8 mouse cellular contexts compared by ENCODE assay signal in genomic region chr2:84660253-84660652, GRCm38 (mm10). TPM values are rescaled to one million over a fixed set of nuclear protein-coding genes. Genes with fewer than 3 reads are reported as not detected.
DNase-seq lines count a peak whose midpoint lies in the region; ATAC-seq and TF ChIP-seq lines count a peak whose summit lies in the region.

No protein-coding gene starts in this region.

- no peaks in the 10 kb centered on the region for H3K4me1 ChIP-seq in liver, embryonic 14.5 days (replicated peaks; ENCODE audit: control insufficient read depth in 2 of 2, insufficient read depth in 2 of 2, low read length in 1 of 2)

- WGBS in liver, embryonic 14.5 days (ENCODE audit: insufficient replicate concordance), result 43% methylated on average over 3 of the region's 3 CpGs

- no peak for TF ChIP-seq EP300 in liver, embryonic 14.5 days (IDR thresholded peaks at IDR 0.05; ENCODE audit: low read depth)

- H3K27me3 ChIP-seq in liver, embryonic 14.5 days (ENCODE audit: control insufficient read depth, insufficient read depth, low read length), result no peaks in the 10 kb centered on the region
- 0 out of 2 replicates have a peak, but pooled peaks cover 2% of the 10 kb centered on the region for H3K27me3 ChIP-seq in splenic B cell, adult 2 months (ENCODE audit: control insufficient read depth, insufficient read depth, low read length, poor library complexity, severe bottlenecking)

- no peak overlapping the region for H3K4me3 ChIP-seq in liver, embryonic 14.5 days (ENCODE audit: insufficient read depth in 1 of 2, low read depth in 2 of 2, low read length in 2 of 2)

- ATAC-seq in liver, embryonic 14.5 days (ENCODE audit: insufficient read depth), result peak; percentile 68

- H3K36me3 ChIP-seq in liver, embryonic 14.5 days (replicated peaks; ENCODE audit: control insufficient read depth, insufficient read depth, low read depth), result no peaks in the 10 kb centered on the region
- no peaks in the 10 kb centered on the region for H3K36me3 ChIP-seq in splenic B cell, adult 2 months (ENCODE audit: control insufficient read depth, insufficient read depth, low read length, poor library complexity, severe bottlenecking)

- peak; percentile 69 for TF ChIP-seq CTCF in liver, embryonic 14.5 days (IDR thresholded peaks at IDR 0.05; ENCODE audit: low read depth)

- no peak overlapping the region for H3K9ac ChIP-seq in liver, embryonic 14.5 days (replicated peaks)

- no peak overlapping the region for H3K27ac ChIP-seq in liver, embryonic 14.5 days

- DNase-seq in adrenal gland, postnatal 10 days, result peak; percentile 63
- no peak for DNase-seq in adrenal gland, adult 18-20 months (ENCODE audit: low spot score in 2 of 2)
- peak; percentile 71 for DNase-seq in right cerebral cortex, adult 18-20 months
- no peak for DNase-seq in right cerebral cortex, postnatal 4 days
- peak; percentile 65 for DNase-seq in heart, postnatal 4 days
- DNase-seq in liver, embryonic 14.5 days (ENCODE audit: low read depth in 3 of 3, low spot score in 3 of 3), result no peak
- DNase-seq in splenic B cell, adult 2 months (ENCODE audit: low read depth, low spot score), result peak; percentile 84
- no peak for DNase-seq in Muller cell, postnatal 12 days (ENCODE audit: inconsistent ontology term)

- no peak overlapping the region for H3K4me2 ChIP-seq in liver, embryonic 14.5 days (ENCODE audit: low read depth)

- H3K9me3 ChIP-seq in liver, embryonic 14.5 days (ENCODE audit: control insufficient read depth, low read length), result no peaks in the 10 kb centered on the region

RNA-seq across cellular contexts. Expression of gene Btbd18, which starts 1.4 kb away (rescaled TPM):
- total RNA-seq in adrenal gland, postnatal 10 days (2021), result under 1 TPM in 1 of 2 experiments, not detected in 1; 0.15 TPM
- under 1 TPM in 1 of 2 experiments, not detected in 1; 0.10 TPM for total RNA-seq in adrenal gland, adult 18-20 months (2021)
- total RNA-seq in heart, postnatal 4 days (2021), result under 1 TPM in 1 of 2 experiments, not detected in 1; 0.11 TPM
- polyA plus RNA-seq in liver, embryonic 14.5 days (2012; rRNA removed), result not detected in 2 replicates
- 0.05 TPM in 1 of 2 replicates, not detected in the other for polyA plus RNA-seq in liver, embryonic 14.5 days (2014; fragmentation: Nextera tagmentation; extraction: Ambion mirVana)

RNA-seq across cellular contexts. Expression of gene Ctnnd1, which starts 9.7 kb away (rescaled TPM):
- 100 to 1,000 TPM; 112 to 126 TPM for total RNA-seq in adrenal gland, postnatal 10 days (2021)
- total RNA-seq in adrenal gland, adult 18-20 months (2021), result 100 to 1,000 TPM; 123 to 129 TPM
- total RNA-seq in heart, postnatal 4 days (2021), result 100 to 1,000 TPM; 161 to 162 TPM
- polyA plus RNA-seq in liver, embryonic 14.5 days (2012; rRNA removed), result 14.6 and 16.0 TPM in 2 replicates
- 8.5 and 9.8 TPM in 2 replicates for polyA plus RNA-seq in liver, embryonic 14.5 days (2014; fragmentation: Nextera tagmentation; extraction: Ambion mirVana)

RNA-seq across cellular contexts. Expression of gene Selenoh, which starts 10.3 kb away (rescaled TPM):
- total RNA-seq in adrenal gland, postnatal 10 days (2021), result 10 to 100 TPM; 55.4 to 67.6 TPM
- total RNA-seq in adrenal gland, adult 18-20 months (2021), result 10 to 100 TPM; 21.9 to 28.8 TPM
- 100 to 1,000 TPM; 109 to 112 TPM for total RNA-seq in heart, postnatal 4 days (2021)
- polyA plus RNA-seq in liver, embryonic 14.5 days (2012; rRNA removed), result 97.8 and 135 TPM in 2 replicates
- 115 TPM in 2 replicates for polyA plus RNA-seq in liver, embryonic 14.5 days (2014; fragmentation: Nextera tagmentation; extraction: Ambion mirVana)

RNA-seq across cellular contexts. Expression of gene Gm28635, which starts 17.6 kb away (rescaled TPM):
- not detected for total RNA-seq in adrenal gland, postnatal 10 days (2021)
- not detected for total RNA-seq in adrenal gland, adult 18-20 months (2021)
- 10 to 100 TPM; 15.3 to 22.6 TPM for total RNA-seq in heart, postnatal 4 days (2021)
- polyA plus RNA-seq in liver, embryonic 14.5 days (2012; rRNA removed), result 0.01 TPM in 1 of 2 replicates, not detected in the other
- polyA plus RNA-seq in liver, embryonic 14.5 days (2014; fragmentation: Nextera tagmentation; extraction: Ambion mirVana), result not detected in 2 replicates

RNA-seq across cellular contexts. Expression of gene Med19, which starts 17.9 kb away (rescaled TPM):
- 10 to 100 TPM; 18.3 to 19.5 TPM for total RNA-seq in adrenal gland, postnatal 10 days (2021)
- 10 to 100 TPM; 22.7 to 25.9 TPM for total RNA-seq in adrenal gland, adult 18-20 months (2021)
- 10 to 100 TPM; 18.9 to 20.2 TPM for total RNA-seq in heart, postnatal 4 days (2021)
- polyA plus RNA-seq in liver, embryonic 14.5 days (2012; rRNA removed), result 9.6 and 12.3 TPM in 2 replicates
- polyA plus RNA-seq in liver, embryonic 14.5 days (2014; fragmentation: Nextera tagmentation; extraction: Ambion mirVana), result 22.4 and 23.4 TPM in 2 replicates

Comparison
In these comparisons a context has a peak if more than half of its experiments do, and no peak if none do; other contexts are left out.
1. DNase-seq: peak in adrenal gland, postnatal 10 days (single experiment), right cerebral cortex, adult 18-20 months (single experiment), heart, postnatal 4 days (single experiment) and splenic B cell, adult 2 months (single experiment); none in adrenal gland, adult 18-20 months (0 of 2), right cerebral cortex, postnatal 4 days (single experiment), liver, embryonic 14.5 days (0 of 3) and Muller cell, postnatal 12 days (single experiment).